Mouse (Mus musculus) inflammation-experienced regulatory T-cells, adult 6 months (primary cell): ENCODE results near the gene Inf2. TPM values are rescaled to one million over a fixed set of nuclear protein-coding genes. Genes with fewer than 3 reads are reported as not detected.
A peak's percentile ranks its signal among the peaks of the same experiment; 100 is the strongest.

Experiments
- ATAC-seq: one replicate; pipeline ENCODE4 v1.8.0; 2017
- polyA plus RNA-seq, 3 experiments: library from polyadenylated mRNA; unstranded; fragments of 100-300 nt; shearing (Covaris generic); gene quantifications; one replicate each; pipeline ENCODE4 v1.2.1; 2017

Inf2 gene
- polyA plus RNA-seq, 3 experiments from 2014 or later = 9.8 to 12.8 (median 11.9) TPM

DNA sequence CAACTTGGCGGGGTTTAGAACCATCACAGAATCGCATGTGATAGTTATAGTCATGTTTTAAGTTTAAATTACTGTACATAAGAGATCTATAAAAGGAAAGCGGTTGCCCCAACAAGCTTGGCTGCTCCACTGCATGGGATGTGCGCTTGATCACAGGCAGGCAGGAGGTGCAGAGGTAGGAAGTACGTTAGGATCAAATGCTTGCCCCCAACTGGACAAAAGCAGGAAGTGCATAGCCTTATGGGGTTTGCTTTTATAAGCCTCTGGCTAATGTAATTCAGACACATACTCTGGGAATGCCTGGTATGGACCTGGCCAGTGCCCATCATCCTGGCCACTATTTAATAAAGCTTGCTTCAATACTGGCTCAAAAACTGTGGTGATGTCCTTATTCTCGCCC is 17.5 kb upstream of the Inf2 start:
- ATAC-seq = no peak

DNA sequence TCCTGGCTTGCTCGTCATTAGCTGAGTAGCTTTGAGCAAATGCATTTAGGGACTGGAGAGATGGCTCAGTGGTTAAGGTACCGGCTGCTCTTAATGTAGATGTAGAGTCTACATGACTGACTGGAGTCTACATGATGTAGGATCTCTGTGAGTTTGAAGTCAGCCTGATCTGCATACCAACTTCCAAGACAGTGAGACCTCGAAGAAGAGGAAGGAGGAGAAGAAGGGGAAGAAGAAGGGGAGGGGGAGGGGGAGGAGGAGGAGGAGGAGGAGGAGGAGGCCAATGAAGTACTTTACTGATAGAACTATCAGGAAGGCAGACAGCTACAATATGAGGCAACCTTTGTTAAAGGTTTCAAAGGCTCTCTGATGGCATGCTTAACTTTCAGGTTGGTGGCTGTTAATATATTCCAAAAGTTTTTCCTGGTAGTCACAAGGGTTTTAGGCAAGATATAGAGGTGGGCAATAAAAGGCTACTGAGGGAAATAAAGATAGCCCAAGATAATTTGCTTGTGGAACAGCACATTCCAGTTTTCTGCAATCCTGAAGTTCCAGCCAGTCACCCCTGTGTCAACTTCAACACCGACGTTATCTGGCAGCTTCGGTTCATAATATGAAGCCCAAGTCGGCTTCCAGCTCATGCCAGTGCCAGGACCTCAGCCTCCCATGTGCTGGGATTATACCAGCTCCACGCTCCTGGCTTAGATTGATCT is 13.2 kb upstream of the Inf2 start:
- no peak for ATAC-seq

DNA sequence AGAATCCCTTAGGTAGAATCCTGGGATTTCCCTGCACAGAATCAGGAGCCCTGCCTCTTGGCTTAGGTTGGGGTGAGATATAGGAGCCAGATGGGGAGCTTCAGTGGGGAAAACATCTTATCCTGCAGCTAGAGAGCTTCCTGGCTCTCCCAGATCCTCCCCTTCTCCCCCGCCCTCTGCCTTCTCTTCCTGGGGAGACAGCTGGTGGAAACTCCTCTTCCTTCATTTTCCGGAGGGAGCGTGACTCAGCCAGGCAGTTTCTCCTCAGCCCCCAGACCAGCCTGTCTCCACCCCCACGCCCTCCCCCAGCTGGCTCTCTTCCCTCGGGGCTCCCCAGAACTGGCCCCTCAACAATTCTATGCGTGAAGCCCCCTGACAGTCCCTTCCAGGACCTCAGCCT is 12.2 kb upstream of the Inf2 start:
- no peak for ATAC-seq

DNA sequence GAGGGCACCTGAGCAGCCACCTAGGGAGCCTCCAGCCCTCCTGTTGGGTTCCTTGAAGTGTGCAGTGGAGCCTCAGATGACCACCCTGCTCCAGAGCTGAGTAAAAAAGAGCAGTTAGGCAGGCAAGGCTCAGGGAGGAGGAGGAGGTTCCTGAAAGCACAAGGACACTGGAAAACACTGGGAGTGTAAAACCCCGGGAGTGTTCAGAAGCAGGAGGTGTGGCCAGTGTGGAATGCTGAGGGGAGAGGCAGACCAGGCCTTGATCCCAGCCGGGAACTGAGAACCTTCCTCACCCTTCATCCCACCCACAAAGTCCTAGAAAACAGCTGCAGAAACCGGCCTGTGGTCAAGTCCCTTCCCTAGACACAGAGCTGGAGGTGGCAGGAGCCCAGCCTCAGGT is 11.8 kb upstream of the Inf2 start:
- no peak for ATAC-seq

DNA sequence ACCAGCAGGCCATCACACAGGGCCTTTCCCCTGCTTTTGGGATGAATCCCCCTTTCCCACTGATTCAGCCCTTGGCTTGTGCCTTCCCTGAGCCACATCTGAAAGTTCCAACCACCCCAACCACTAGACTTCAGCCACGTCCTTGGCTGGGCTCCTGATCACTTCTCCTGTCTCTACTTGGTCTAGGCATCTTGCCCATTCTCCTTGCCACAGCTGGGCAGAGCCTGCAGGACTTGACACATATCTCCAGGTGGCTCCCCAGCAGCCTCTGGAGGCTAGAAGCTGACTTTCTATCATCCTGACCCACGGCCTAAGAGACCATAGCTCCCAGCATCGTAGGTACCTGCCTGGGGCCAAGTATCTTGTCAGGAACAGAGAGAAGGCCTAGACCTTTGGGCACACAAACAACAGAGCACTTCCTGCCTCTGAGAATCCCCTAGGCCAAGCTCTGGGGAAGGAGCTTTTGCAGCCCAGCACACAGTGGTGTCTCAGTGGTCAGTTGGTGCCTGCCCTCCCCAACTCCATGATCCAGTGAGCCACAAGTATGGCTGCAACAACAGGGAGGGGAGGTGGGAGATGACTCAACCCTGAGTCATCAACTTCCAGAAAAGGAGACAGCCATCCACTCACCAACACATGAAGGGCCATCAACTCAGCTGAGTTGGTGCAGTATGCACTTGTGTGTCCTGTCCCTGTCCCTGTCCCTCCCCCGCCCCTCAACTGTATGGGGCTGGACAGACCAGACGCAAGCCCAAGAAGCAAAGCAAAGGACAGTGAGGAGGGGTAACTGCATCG is 10.1 kb upstream of the Inf2 start:
- ATAC-seq = no peak

DNA sequence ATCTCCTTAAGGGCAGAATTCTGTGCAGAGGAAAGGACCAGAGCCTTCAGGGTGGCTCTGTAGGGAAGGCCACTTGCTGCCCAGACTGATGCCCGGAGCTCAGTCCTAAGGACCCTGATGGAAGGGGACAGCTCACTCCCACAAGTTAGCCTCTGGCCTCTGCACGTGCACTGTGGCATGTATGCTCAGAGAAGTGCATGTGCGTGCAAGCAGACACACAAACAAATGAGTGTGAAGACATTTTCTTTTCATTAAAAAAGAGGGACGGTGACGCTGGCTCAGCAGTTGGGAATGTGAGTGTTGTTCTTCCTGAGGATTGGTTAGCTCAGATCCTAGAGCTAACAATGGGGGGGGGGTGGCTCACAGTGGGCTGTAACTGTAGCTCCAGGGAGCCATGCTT is 9.2 kb upstream of the Inf2 start:
- ATAC-seq = no peak

DNA sequence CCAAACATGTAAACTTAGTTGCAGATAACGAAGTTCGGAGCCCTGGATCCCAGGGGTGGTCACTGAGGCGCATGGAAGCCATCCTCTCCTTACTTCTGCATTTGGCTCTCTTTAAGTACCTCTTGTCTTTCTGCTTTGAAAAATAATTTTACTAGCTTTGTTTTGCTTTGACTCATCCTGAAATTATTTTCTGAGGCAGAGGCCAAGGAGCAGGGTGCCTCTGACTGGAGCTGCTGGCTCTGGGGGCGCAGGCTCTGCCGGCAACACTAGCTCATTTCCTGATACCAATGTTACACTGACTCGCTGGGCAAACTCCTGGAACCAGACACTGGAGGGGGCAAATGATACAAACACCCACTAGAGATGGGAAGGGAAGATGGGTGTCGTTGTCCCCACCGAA is 8.7 kb upstream of the Inf2 start:
- no peak for ATAC-seq

DNA sequence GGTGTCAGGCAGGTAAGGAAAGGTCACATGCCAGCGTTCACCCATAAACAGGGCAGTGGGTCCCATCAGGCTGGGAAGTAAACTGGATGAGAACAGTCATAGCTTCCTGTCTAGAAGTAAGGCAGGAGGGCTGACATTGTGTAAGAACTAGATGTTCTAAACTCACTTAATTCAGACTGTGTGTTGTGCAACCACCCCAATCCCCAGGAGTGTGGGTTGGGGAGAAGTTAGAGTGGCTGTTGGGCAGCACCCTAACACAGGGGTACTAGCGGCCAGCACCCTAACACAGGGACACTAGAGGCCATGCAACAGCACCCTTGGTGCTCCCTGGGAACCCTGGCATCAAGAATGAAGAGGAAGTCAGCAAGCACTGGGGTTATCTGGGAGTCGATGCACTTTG is 7.5 kb upstream of the Inf2 start:
- ATAC-seq = no peak

DNA sequence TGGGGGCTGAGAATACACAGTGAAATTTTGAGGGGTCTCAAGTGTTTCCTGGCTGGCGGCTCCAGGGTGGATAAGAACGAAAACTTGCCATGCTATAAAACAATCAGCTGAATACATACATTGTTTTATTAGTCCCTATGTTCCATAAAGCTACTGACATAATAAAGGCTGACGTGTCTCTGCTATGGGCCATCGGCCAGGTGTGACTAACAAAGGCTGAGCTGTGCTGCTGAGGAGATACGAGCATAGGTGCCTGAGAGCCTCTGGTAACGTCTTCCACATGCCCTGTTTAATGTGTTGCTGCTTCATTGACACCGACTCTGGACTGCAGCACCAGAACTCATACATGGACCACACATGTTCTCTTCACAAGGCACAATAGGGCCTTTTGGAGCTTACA is 3.6 kb upstream of the Inf2 start:
- ATAC-seq = no peak

DNA sequence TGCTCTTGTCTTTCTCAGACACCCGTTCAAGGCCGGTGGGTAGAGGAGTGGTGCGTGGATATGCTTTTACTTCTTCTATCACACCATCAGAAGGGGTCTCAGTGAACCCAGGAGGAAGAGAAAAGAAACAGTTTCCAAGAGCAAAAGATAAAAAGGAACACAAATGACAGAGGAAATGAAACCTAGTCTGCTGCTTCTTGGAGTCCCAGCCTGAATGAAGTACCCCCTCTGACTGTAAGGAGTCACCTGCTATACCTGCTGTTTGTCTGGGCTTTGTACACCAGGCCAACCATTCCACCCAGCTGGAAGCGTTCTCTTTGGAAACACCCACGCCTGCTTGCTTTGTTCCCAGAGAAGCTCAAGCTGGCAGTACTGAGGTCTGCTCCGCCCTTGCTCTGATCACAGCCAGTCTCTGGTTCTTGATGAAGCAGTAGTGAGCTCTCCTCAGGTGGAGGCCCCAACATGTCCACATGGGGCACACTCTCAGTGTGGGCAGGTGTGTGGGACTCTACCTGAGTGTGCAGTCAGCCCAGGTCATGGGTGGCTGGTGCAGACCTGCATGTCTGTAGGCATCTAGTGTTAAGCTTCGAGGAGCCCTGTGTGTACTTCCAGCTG is 2.6 kb upstream of the Inf2 start:
- no peak for ATAC-seq

DNA sequence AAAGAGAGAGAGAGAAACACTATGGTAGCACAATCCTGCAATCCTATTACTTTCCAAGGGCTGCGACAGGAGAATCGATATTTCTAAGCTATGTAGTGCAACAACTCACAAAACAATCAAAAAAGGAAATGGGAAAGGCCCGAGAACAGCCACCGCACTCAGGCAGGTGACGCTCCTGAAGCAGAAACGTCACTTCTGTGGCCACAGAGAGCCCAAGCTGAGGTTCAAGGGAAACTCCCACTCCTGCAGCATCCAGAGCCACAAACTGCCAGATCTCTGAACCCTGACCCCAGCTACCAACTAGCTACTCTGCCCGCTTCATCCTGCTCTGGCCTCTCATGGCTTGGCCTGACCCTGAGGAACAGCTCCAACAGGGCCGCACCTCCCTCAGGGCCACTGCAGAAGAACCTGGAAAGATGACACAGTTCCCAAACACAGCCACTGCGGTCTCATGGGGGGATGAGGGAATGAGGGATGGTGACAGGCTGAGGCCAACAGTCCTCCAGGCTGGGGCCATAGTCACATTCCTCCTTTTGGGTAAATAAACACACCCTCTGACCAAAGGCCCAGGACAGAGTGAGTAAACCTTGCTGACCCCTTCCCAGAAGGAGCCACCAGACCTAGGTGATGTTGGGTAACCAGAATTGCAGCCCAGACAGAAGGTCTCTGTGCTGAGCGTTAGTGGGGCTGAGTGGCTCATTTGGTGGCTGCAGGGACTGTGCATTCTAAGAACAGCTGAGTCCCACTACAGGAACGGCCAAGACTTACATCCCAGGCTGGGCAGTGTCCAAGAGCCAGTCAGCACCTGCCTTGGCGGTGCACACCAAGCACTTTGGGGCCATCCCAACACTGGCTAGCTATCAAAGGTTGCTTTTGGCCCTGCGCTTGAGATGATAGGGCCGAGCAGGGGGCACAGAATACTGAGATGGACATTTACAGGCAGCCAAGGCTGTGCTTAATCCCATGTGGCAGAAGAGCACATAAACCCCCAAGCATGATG is 1.2 kb upstream of the Inf2 start:
- ATAC-seq = no peak

DNA sequence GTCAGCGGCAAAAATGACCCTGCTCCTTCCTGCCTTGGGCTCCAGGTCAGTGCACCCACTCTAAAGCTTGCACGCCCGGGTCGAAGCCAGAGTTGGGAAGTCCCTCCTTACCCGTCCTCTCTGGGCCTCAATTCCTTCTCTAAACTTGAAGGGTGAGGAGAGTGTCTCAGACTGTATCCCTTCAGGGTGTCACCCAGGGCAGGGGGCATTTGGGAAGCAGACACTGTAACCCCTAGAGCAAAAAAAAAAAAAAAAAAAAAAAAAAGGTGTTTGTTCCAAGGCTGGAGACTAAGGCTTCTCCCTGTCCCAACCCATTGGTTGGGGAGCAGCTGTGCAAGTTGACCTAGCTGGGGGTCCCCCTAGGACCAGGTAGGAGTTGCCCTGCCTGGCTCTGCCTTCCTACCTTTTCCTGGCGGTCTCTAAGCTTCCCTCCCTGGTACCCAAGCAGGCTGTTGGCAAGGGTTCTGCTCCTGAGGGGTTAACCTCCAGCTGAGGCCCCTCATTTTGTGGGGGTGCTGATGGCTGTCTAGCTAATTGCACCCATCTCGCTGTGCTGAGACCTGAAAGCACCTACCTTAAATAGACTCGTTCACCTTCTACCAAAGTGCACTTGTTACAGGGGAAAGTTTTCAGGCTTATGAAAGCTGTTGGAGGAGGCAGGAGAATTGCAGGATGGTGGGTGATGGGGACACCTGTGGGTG is 1.1 kb downstream of the Inf2 start:
- ATAC-seq = no peak

DNA sequence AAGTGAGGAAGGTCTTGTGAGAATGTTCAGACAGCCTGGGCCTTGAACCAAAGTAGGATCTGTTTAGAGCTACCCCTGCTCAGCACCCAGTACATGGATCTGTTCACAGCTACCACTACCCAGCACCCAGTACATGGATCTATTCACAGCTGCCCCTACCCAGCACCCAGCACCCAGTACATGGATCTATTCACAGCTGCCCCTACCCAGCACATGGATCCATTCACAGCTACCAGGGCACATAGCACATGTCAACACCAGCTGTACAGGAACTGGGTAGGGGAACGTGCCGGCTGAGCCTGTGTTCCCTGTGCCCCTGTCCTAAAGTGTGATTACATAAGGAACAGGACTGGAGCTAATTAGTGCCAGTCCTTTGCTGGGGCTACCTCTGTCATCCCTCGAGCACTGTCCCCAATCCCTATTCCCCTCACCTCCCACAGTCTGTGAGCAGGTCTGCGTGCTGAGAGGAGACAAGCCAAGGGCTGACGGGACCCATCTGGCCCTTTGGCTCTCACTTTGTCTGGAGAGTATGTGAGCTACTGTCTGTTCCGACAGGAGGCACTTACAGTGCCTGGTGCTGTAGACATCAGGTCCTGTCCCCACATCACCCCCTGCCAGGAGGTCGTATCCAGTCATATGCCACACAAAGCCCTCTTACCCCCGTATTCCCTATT is 2.1 kb downstream of the Inf2 start:
- ATAC-seq = no peak

DNA sequence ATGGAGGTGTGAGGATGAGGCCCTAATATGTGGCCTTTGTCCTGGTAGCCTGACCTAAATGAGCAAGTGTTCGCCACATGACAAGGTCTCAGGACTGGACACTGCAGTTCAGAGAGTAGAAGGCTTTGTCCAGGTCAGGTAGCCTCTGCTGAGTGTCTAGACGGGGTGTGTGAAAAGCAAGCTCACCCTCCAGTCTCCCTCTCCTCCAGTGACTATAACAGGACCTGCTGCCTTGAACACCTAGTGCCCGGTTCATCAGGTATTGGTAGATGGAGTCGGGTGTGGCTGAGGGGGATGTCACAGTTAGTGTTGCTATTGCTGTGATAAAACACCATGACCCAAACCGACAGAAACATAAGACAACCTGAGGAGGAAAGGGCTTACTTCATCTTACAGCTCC is 2.7 kb downstream of the Inf2 start:
- ATAC-seq = no peak

DNA sequence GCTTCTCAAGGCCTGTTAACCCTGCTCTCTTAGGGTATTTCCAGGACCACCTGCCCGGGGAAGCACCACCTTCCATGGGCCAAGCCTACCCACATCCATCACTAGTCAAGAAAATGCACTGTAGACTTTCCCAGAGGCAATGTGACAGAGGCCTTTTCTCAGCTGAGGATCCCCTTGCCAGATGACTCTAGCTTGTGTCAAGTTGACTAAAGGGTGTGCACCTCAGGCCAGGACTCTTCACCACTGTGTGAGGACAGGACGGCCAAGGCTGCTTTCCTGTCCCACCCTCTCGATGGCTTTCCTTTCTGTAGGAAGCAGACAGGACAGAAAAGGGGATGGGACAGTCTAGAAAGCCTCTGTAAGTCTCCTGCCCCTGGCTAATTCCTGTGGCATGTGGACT is 3.1 kb downstream of the Inf2 start:
- ATAC-seq = no peak

DNA sequence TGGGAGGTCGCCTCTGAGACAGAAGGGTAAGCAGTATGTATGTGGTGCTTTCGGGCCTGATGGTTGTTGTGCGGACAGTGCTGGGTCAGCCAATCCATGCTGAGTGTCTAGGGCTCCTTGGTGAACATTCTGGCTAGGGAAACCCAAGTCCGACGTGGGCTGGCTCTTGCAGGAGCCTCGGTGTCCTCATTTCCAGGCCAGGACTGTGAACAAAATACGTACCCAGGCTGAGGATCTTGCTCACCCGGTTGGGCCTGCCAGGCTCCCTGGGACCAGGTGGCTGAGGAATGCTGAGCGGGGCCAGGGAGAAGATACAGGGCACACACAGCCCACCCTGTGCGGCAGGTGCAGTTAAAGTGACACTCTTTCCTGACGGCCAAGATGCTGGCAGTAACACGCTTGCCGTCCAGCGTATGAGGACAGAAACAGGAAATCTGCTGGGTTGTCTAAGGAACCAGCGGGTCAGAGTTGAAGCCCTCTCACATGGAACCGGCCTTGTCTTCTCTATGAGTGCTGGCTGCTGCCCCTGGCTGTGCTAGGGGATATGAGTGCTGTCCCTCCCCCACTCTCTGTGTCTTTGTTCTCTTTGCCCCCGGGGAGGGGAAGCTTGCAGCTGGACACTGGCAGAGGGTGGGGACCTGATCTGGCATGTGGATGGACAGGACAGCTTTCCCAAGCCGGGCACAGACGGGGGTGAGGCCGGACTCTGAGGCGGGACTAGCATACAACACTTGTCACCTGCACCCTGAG is 4.6 kb downstream of the Inf2 start:
- ATAC-seq = no peak

DNA sequence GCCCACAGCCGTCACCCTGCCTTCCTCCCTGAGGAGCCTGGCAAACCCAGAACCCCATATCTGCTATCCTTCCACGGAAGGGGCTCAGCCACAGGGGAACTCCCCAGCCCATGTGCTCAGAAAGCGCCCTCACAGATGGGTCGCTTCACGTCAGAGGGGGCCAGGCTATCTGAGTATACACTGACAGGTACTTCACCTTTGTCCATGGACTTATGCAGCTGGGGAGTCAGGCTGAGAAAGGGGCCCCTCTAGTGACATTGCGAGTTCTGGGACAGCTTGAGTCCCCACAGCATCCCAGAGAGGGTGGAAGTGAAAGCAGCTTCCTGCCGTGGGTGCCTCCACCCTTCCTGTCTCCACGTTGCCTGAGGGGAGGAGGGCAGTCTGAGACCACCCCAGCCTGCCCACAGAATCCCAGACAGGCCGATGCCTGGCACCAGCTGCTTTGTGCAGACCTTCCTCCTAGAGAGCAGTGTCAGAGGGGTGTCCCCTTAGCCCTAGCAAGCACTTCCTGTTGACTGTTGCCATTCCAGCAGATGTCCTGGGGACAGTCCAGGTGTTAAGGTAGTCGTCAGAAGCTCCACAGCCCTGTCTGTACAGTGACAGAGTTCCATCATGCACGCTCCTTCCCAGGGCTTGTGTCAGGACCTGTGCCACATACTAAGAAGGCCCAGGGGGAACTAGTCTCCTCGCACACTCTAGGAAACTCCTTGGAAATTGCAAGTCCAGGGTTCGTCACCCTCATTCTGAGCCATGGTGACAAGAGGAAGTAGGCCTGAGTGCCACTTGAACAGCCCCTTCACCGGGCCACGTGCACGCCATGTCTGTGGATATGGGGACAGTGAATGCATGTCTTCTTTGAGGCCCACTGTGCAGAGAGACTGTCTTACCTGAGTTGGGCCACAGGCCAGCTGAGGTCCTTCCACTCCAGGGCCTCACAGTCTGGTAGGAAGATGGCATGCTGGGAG is 5.6 kb downstream of the Inf2 start:
- peak; percentile 78 for ATAC-seq

DNA sequence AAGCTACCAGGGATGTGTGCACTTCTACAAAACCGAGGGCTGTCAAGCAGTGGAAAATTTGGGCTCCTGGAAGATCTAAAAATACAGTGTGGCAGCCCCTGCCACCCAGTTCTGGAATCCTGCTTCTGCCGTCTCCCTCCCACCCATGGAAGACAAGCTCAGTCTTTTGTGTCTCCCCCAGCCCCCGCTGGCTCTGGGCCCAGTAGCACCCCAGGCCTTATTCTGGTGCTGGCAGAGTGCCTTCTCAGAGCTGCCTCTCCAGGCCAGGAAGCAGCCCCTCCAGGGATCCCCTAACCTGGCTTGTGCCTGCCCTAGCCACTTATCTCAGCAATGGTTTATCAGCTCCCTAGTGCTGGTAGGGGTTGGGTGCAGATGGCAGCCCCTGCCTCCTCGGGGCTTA is 6.4 kb downstream of the Inf2 start:
- ATAC-seq = no peak

DNA sequence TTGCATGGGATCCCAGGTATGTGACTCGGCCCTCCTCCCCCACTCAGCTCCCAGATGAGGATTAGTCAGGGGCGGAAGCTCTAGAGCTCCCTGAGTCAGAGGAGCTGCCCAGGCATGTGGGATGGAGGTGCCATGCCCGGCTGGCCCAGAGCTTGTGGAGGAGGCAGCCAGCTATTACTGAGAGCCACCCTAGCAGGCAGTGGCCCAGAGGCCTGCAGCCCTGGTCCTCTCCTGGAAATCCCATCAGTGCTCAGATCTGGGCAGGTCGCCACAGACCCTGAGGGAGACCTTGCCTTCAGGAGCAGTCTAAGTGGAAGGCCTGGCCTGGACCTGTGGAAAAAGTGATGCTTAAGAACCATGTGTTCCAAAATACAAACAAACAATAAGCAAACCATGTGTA is 7.0 kb downstream of the Inf2 start:
- ATAC-seq = no peak

DNA sequence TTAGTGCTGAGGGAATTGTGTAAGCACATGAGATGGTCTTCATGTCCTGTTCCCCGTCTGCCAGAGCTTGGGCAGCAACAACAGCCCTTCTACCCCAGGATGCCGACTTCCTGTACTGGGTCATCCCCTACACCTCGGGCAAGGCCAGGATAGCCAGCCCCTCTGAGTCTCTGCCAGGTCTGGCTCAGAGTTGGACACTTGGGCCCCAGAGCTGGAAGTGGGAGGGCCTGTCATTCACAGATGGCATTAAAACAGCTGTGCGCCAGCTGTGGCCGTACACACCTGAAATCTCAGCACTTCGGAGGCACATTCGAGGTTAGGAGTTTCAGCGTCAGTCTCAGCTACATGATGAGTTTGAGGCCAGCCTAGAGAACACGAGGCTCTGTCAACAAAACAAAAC is 7.9 kb downstream of the Inf2 start:
- ATAC-seq = no peak
